In genomic region chr6:7554829-7555391, GRCm38 (mm10) we compare ENCODE assay signal across 8 mouse cellular contexts. TPM values are rescaled to one million over a fixed set of nuclear protein-coding genes. Genes with fewer than 3 reads are reported as not detected.
DNase-seq lines count a peak whose midpoint lies in the region; ATAC-seq and TF ChIP-seq lines count a peak whose summit lies in the region.

TSS of gene Tac1 (plus strand) at chr6:7554879.

- 0 out of 2 replicates have a peak, but pooled peaks cover 1% of the 10 kb centered on the region for H3K27me3 ChIP-seq in cerebellum, adult 2 months (ENCODE audit: control insufficient read depth, insufficient read depth, low read length)
- peaks cover 32% of the 10 kb centered on the region for H3K27me3 ChIP-seq in lung, embryonic 16.5 days (ENCODE audit: control insufficient read depth, insufficient read depth, low read depth, low read length)
- peaks cover 46% of the 10 kb centered on the region for H3K27me3 ChIP-seq in intestine, embryonic 14.5 days (replicated peaks; ENCODE audit: control insufficient read depth, insufficient read depth, low read length)
- H3K27me3 ChIP-seq in midbrain, embryonic 16.5 days (ENCODE audit: control insufficient read depth, insufficient read depth, low read depth, low read length): peaks cover 14% of the 10 kb centered on the region

- H3K9ac ChIP-seq in lung, embryonic 16.5 days (ENCODE audit: low read length): no peak within 1 kb of the TSS
- no peak within 1 kb of the TSS for H3K9ac ChIP-seq in intestine, embryonic 14.5 days (ENCODE audit: low read length)
- H3K9ac ChIP-seq in midbrain, embryonic 16.5 days (ENCODE audit: low read depth, low read length): peak within 1 kb of the TSS; percentile 62

- peak within 1 kb of the TSS; percentile 39 for H3K4me2 ChIP-seq in lung, embryonic 16.5 days (ENCODE audit: low read depth, low read length)
- peak within 1 kb of the TSS; percentile 46 for H3K4me2 ChIP-seq in intestine, embryonic 14.5 days (ENCODE audit: low read length)
- peak within 1 kb of the TSS; percentile 94 for H3K4me2 ChIP-seq in midbrain, embryonic 16.5 days (ENCODE audit: low read length)

- no peak for DNase-seq in cerebellum, adult 2 months
- no peak for DNase-seq in cerebellum, adult 11-12 months
- DNase-seq in lung, postnatal 25 days (ENCODE audit: low spot score): no peak
- DNase-seq in intestine, embryonic 14.5 days (ENCODE audit: low spot score): peak; percentile 61
- no peak for DNase-seq in adrenal gland, postnatal 25 days
- no peak for DNase-seq in natural killer cell, adult 2 months (ENCODE audit: low spot score in 2 of 2)

- WGBS in cerebellum, adult 2 months: under 1% methylated on average over 37 of the region's 37 CpGs
- 1% methylated on average over 37 of the region's 37 CpGs for WGBS in lung, embryonic 16.5 days
- 2% methylated on average over 37 of the region's 37 CpGs for WGBS in intestine, embryonic 14.5 days
- 1% methylated on average over 37 of the region's 37 CpGs for WGBS in midbrain, embryonic 16.5 days

- ATAC-seq in lung, embryonic 16.5 days (ENCODE audit: low read depth): 0 out of 2 replicates have a peak, but pooled peaks have one; percentile 47
- ATAC-seq in intestine, embryonic 14.5 days (replicated peaks; ENCODE audit: low FRiP score, low TSS enrichment, low read depth): 0 out of 2 replicates have a peak, but pooled peaks have one; percentile 64
- peak; percentile 75 for ATAC-seq in midbrain, embryonic 16.5 days

- H3K4me1 ChIP-seq in cerebellum, adult 2 months (ENCODE audit: control insufficient read depth, insufficient read depth, low read length): no peaks in the 10 kb centered on the region
- H3K4me1 ChIP-seq in lung, embryonic 16.5 days (replicated peaks; ENCODE audit: control insufficient read depth, insufficient read depth, low read length): no peaks in the 10 kb centered on the region; the same call in 1 of the 2 replicates
- 0 out of 2 replicates have a peak, but pooled peaks cover 4% of the 10 kb centered on the region for H3K4me1 ChIP-seq in intestine, embryonic 14.5 days (replicated peaks; ENCODE audit: control insufficient read depth, insufficient read depth, low read length)
- peaks cover 16% of the 10 kb centered on the region for H3K4me1 ChIP-seq in midbrain, embryonic 16.5 days (ENCODE audit: control insufficient read depth, insufficient read depth, low read length)

- no peak for TF ChIP-seq POLR2A in cerebellum, adult 2 months (IDR thresholded peaks at IDR 0.05; ENCODE audit: borderline replicate concordance, insufficient read depth, low read length)

- no peaks in the 10 kb centered on the region for H3K36me3 ChIP-seq in lung, embryonic 16.5 days (ENCODE audit: control insufficient read depth, insufficient read depth, low read length)
- no peaks in the 10 kb centered on the region for H3K36me3 ChIP-seq in intestine, embryonic 14.5 days (ENCODE audit: control insufficient read depth, insufficient read depth, low read length)
- no peaks in the 10 kb centered on the region for H3K36me3 ChIP-seq in midbrain, embryonic 16.5 days (ENCODE audit: control insufficient read depth, insufficient read depth, low read length)

- no peak within 1 kb of the TSS for H3K27ac ChIP-seq in cerebellum, adult 2 months (ENCODE audit: insufficient read depth, low read length)
- no peak within 1 kb of the TSS for H3K27ac ChIP-seq in lung, embryonic 16.5 days (ENCODE audit: low read length)
- H3K27ac ChIP-seq in intestine, embryonic 14.5 days (ENCODE audit: low read depth): no peak within 1 kb of the TSS
- no peak within 1 kb of the TSS for H3K27ac ChIP-seq in midbrain, embryonic 16.5 days (ENCODE audit: low read length)

- H3K9me3 ChIP-seq in lung, embryonic 16.5 days (ENCODE audit: control insufficient read depth, low read length): no peaks in the 10 kb centered on the region
- no peaks in the 10 kb centered on the region for H3K9me3 ChIP-seq in intestine, embryonic 14.5 days (ENCODE audit: control insufficient read depth, low read length)
- no peaks in the 10 kb centered on the region for H3K9me3 ChIP-seq in midbrain, embryonic 16.5 days (replicated peaks; ENCODE audit: control insufficient read depth, low read length, poor library complexity, severe bottlenecking)

- TF ChIP-seq CTCF in cerebellum, adult 2 months (IDR thresholded peaks at IDR 0.05; ENCODE audit: borderline replicate concordance, insufficient read depth, low read depth, low read length): no peak

- H3K4me3 ChIP-seq in cerebellum, adult 2 months (replicated peaks; ENCODE audit: insufficient read depth, low read depth, low read length): peak within 1 kb of the TSS; percentile 4
- peak within 1 kb of the TSS; percentile 25 for H3K4me3 ChIP-seq in lung, embryonic 16.5 days (ENCODE audit: low read length)
- H3K4me3 ChIP-seq in intestine, embryonic 14.5 days (ENCODE audit: low read depth, low read length): peak within 1 kb of the TSS; percentile 24
- peak within 1 kb of the TSS; percentile 45 for H3K4me3 ChIP-seq in midbrain, embryonic 16.5 days (ENCODE audit: low read depth, low read length)

RNA-seq across cellular contexts. Expression of gene Tac1, which starts in this region (rescaled TPM):
- polyA plus RNA-seq in cerebellum, adult 2 months (2012; rRNA removed): 19.6 and 19.7 TPM in 2 replicates
- 1.4 TPM in 1 of 2 replicates, not detected in the other for polyA plus RNA-seq in lung, embryonic 16.5 days (2015; fragmentation: Nextera tagmentation; extraction: Ambion mirVana)
- polyA plus RNA-seq in intestine, embryonic 14.5 days (2014; fragmentation: Nextera tagmentation; extraction: Ambion mirVana): 0.30 and 0.81 TPM in 2 replicates
- polyA plus RNA-seq in midbrain, embryonic 16.5 days (2015; fragmentation: Nextera tagmentation; extraction: Ambion mirVana): 126 and 137 TPM in 2 replicates
- not detected in 2 replicates for total RNA-seq in adrenal gland, postnatal 25 days (2021)

Comparison
In these comparisons a context has a peak if more than half of its experiments do, and no peak if none do; other contexts are left out.
1. Peak in DNase-seq, ATAC-seq, H3K4me3 ChIP-seq and H3K4me2 ChIP-seq in intestine, embryonic 14.5 days; RNA of the gene not detected or under 1 TPM.
2. H3K4me2 ChIP-seq: peak in every context shown above with its lines; median percentile 94 in midbrain, embryonic 16.5 days; 46 in intestine, embryonic 14.5 days; 39 in lung, embryonic 16.5 days.